Mouse (Mus musculus): Measurements from ENCODE around the gene Atp6v1g2. TPM values are rescaled to one million over a fixed set of nuclear protein-coding genes. Genes with fewer than 3 reads are reported as not detected.

The Atp6v1g2 gene
- polyA plus RNA-seq, 1 experiment from 2014 or later, result 41.6 TPM

DNA sequence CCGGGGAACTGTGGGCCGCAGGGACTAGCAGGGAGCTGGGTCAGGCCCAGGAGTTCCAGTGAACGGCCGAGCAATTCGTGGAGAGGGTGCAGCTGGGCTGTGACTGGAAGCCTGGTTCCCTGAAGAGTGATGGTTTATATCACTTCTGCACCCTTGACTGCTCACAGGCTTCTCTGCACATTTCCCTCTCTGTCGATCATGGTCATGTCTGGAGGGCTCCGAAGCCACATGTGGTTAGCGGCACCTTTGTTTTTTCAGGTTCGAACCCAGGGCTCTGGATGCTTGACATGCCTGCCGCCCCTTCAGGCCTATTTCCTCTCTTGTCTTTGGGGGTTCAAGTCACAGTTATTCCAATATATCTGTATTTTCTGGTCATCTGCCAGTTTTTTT, 28.1 kb upstream of the Atp6v1g2 start:
- Histone ChIP-seq H3K4me3 (replicated peaks) (no peak overlapping the region), H3K9me3 (no peaks in the 10 kb centered on the region), H3K27me3 (peaks cover 36% of the 10 kb centered on the region), H3K4me2 (replicated peaks) (no peak overlapping the region), H3K36me3 (no peaks in the 10 kb centered on the region), H3K9ac (replicated peaks) (peak overlapping the region; percentile 51), H3K4me1 (replicated peaks) (no peaks in the 10 kb centered on the region), H3K27ac (no peak overlapping the region)
- WGBS, result 62% methylated on average over 10 of the region's 10 CpGs
- no peak for ATAC-seq

GRCm38 (mm10) chr17:35209785-35210535, 23.5 kb upstream of the Atp6v1g2 start:
- Histone ChIP-seq H3K4me3 (replicated peaks) (no peak overlapping the region), H3K27me3 (peaks cover 5% of the 10 kb centered on the region; the same call in 1 of the 2 replicates), H3K27ac (no peak overlapping the region), H3K9me3 (no peaks in the 10 kb centered on the region), H3K4me2 (replicated peaks) (no peak overlapping the region), H3K36me3 (no peaks in the 10 kb centered on the region), H3K9ac (replicated peaks) (no peak overlapping the region), H3K4me1 (replicated peaks) (no peaks in the 10 kb centered on the region)
- ATAC-seq, result no peak
- WGBS, result 70% methylated on average over 12 of the region's 12 CpGs

GRCm38 (mm10) chr17:35210593-35210992, 22.9 kb upstream of the Atp6v1g2 start:
- no peak overlapping the region for H3K4me2 ChIP-seq (replicated peaks)
- H3K27me3 ChIP-seq, result no peaks in the 10 kb centered on the region
- no peak overlapping the region for H3K9ac ChIP-seq (replicated peaks)
- no peaks in the 10 kb centered on the region for H3K36me3 ChIP-seq
- no peak overlapping the region for H3K4me3 ChIP-seq (replicated peaks)
- H3K27ac ChIP-seq, result no peak overlapping the region
- no peaks in the 10 kb centered on the region for H3K4me1 ChIP-seq (replicated peaks)
- ATAC-seq, result no peak
- no peaks in the 10 kb centered on the region for H3K9me3 ChIP-seq
- WGBS, result 84% methylated on average over 3 of the region's 3 CpGs

- H3K36me3 ChIP-seq, result no peaks in the 10 kb centered on the region
- ATAC-seq, result no peak
- H3K4me2 ChIP-seq (replicated peaks), result no peak overlapping the region
- H3K9me3 ChIP-seq, result no peaks in the 10 kb centered on the region
- no peak overlapping the region for H3K27ac ChIP-seq
- H3K9ac ChIP-seq (replicated peaks), result no peak overlapping the region
- no peaks in the 10 kb centered on the region for H3K27me3 ChIP-seq
- no peak overlapping the region for H3K4me3 ChIP-seq (replicated peaks)
- 92% methylated on average over 5 of the region's 5 CpGs for WGBS
- no peaks in the 10 kb centered on the region for H3K4me1 ChIP-seq (replicated peaks)
Measured at GRCm38 (mm10) chr17:35213071-35213470, 20.4 kb upstream of the Atp6v1g2 start.

- no peak overlapping the region for H3K4me3 ChIP-seq (replicated peaks)
- 89% methylated on average over 18 of the region's 18 CpGs for WGBS
- H3K4me1 ChIP-seq (replicated peaks), result no peaks in the 10 kb centered on the region
- H3K9ac ChIP-seq (replicated peaks), result no peak overlapping the region
- H3K4me2 ChIP-seq (replicated peaks), result no peak overlapping the region
- H3K27ac ChIP-seq, result no peak overlapping the region
- no peaks in the 10 kb centered on the region for H3K27me3 ChIP-seq
- no peak for ATAC-seq
- no peaks in the 10 kb centered on the region for H3K9me3 ChIP-seq
- H3K36me3 ChIP-seq, result peaks cover 37% of the 10 kb centered on the region
Measured at GRCm38 (mm10) chr17:35218516-35219193, 14.8 kb upstream of the Atp6v1g2 start.

GRCm38 (mm10) chr17:35219601-35220041, 13.8 kb upstream of the Atp6v1g2 start:
- H3K27ac ChIP-seq, result no peak overlapping the region
- 93% methylated on average over 6 of the region's 6 CpGs for WGBS
- H3K9me3 ChIP-seq, result no peaks in the 10 kb centered on the region
- no peak overlapping the region for H3K9ac ChIP-seq (replicated peaks)
- no peaks in the 10 kb centered on the region for H3K4me1 ChIP-seq (replicated peaks)
- no peak overlapping the region for H3K4me3 ChIP-seq (replicated peaks)
- H3K4me2 ChIP-seq (replicated peaks), result no peak overlapping the region
- no peak for ATAC-seq
- peaks cover 37% of the 10 kb centered on the region for H3K36me3 ChIP-seq
- no peaks in the 10 kb centered on the region for H3K27me3 ChIP-seq

DNA sequence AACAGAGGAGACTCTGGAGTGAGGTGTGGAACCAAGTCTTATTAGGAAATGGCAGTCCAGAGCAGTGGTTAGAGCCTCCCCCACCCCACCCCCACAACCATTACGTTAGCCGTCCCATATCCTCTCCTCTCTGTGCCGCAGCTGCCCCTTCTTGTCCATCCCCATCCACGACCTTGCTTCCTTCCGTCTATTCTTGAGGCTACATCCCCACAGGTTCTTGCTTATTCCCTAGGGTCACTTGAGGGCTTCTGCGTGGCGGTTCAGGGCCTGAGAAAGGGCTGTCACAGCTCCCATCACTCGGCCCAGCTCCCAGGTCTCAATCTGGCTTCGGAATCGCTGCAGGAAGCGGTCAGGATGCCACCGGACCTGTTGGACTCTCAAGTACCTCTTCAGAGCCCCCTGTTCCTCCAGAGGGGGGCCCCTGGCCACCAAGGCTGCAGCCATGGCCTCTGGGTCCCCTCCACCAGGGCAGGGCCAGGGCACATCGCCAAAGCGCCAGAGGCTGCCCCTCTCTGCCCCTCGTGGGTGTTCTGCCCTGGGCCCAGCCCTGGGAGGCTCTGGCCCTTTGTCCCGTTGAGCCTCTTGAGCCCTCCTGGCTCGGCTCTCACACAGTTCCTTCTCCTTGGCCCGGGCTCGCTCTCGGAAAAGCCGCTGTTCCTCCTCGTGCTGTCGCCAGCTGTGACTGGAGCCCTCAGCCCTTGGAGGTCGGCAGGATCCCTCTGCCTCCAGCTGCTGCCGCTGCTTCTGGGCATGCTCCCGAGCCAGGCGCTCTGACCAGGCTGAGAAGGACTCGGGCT, 13.1 kb upstream of the Atp6v1g2 start, which contains the start of gene Gm16181:
Gm16181 (plus strand) TSS at position 679 of the 797 bp plus-strand sequence.
- no peaks in the 10 kb centered on the region for H3K9me3 ChIP-seq

DNA sequence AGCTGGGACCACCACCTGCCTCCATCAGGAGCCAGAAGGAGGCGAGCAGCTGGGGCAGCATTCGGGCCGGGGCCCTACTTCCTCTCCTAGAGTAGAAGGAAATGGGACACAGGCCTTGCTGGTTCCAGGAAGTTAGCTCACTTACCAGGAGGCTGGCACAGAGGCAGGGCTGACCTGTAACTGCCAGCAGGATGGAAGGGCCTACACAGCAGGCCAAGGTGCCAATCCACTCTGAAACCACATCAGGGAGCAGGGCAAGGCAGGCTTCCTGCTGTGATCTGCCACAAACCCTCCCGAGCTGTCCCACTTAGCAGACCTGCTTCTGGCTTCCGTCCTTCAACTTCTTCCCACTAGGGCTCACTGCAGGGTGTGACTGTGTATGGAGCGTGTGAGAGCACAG, 11.2 kb upstream of the Atp6v1g2 start:
- no peak overlapping the region for H3K9ac ChIP-seq (replicated peaks)
- H3K4me1 ChIP-seq (replicated peaks), result no peaks in the 10 kb centered on the region
- H3K27me3 ChIP-seq, result no peaks in the 10 kb centered on the region
- peaks cover 51% of the 10 kb centered on the region for H3K36me3 ChIP-seq
- H3K4me3 ChIP-seq (replicated peaks), result no peak overlapping the region
- no peak overlapping the region for H3K4me2 ChIP-seq (replicated peaks)
- WGBS, result 80% methylated on average over 6 of the region's 6 CpGs
- H3K9me3 ChIP-seq, result no peaks in the 10 kb centered on the region
- no peak for ATAC-seq
- no peak overlapping the region for H3K27ac ChIP-seq

More for the DNA sequence above, 13.1 kb upstream of the Atp6v1g2 start, which contains the start of gene Gm16181:
- no peak within 1 kb of the TSS for H3K4me2 ChIP-seq (replicated peaks)
- H3K27me3 ChIP-seq, result no peaks in the 10 kb centered on the region
- 84% methylated on average over 28 of the region's 28 CpGs for WGBS
- no peaks in the 10 kb centered on the region for H3K4me1 ChIP-seq (replicated peaks)
- H3K9ac ChIP-seq (replicated peaks), result 0 out of 2 replicates have a peak within 1 kb of the TSS, but pooled peaks have one; percentile 14
- H3K27ac ChIP-seq, result no peak within 1 kb of the TSS
- no peak within 1 kb of the TSS for H3K4me3 ChIP-seq (replicated peaks)
- H3K36me3 ChIP-seq, result peaks cover 44% of the 10 kb centered on the region
- ATAC-seq, result peak; percentile 30; the same call in 1 of the 2 replicates

GRCm38 (mm10) chr17:35224641-35225040, 8.8 kb upstream of the Atp6v1g2 start:
- H3K4me3 ChIP-seq (replicated peaks), result no peak overlapping the region
- H3K9ac ChIP-seq (replicated peaks), result no peak overlapping the region
- no peaks in the 10 kb centered on the region for H3K4me1 ChIP-seq (replicated peaks)
- no peak overlapping the region for H3K4me2 ChIP-seq (replicated peaks)
- no peaks in the 10 kb centered on the region for H3K27me3 ChIP-seq
- ATAC-seq, result no peak
- no peak overlapping the region for H3K27ac ChIP-seq
- peaks cover 64% of the 10 kb centered on the region for H3K36me3 ChIP-seq
- H3K9me3 ChIP-seq, result no peaks in the 10 kb centered on the region
- WGBS, result 93% methylated on average over 4 of the region's 4 CpGs

DNA sequence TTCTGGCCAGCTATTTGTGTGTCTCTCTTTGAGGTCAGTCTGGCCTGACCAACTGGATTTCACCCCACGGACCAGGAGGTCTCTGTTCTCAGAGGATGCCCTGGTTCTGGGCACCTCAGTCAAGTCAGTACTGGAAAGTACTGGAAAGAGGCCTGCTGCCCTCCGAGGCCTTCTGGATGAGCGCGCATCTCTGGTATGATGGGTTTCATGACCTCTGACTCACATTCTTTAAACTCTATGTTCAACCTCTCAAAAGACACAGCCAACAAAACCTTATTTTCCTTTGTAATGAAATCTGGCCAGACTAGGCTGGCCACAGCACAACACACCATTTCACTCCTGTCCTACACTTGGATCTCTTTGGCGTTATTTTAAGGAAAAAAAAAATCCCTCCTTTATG, 8.0 kb upstream of the Atp6v1g2 start:
- no peak for ATAC-seq
- no peaks in the 10 kb centered on the region for H3K27me3 ChIP-seq
- no peak overlapping the region for H3K4me2 ChIP-seq (replicated peaks)
- no peak overlapping the region for H3K9ac ChIP-seq (replicated peaks)
- no peaks in the 10 kb centered on the region for H3K9me3 ChIP-seq
- no peaks in the 10 kb centered on the region for H3K4me1 ChIP-seq (replicated peaks)
- no peak overlapping the region for H3K27ac ChIP-seq
- H3K4me3 ChIP-seq (replicated peaks), result no peak overlapping the region
- peaks cover 63% of the 10 kb centered on the region for H3K36me3 ChIP-seq
- WGBS, result 97% methylated on average over 5 of the region's 5 CpGs

DNA sequence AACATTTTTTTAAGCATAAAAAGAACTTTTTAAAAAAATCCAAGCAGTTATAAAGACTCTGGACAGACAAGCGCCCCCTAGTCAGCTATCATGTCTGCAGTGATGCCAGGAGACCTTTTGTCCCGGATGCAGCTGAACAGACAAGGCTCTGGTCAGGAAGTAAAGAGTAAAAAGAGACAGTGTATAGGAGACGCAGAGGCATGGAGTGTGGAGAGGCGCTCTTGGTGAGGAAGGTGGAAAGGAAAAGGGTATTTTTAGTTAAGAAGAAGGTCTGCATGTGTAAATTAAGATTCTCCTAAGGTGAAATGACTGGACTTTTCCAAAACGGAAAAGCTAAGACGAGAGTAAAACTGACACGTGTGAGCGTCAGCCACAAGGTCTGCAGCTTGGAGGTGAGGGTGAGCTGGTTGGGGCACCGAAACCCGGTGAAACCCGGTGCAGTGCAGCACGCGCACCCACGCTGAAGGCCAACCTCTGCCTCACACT, 6.9 kb upstream of the Atp6v1g2 start:
- no peak overlapping the region for H3K27ac ChIP-seq
- no peak for ATAC-seq
- 89% methylated on average over 14 of the region's 14 CpGs for WGBS
- peaks cover under 1% of the 10 kb centered on the region; the same call in 1 of the 2 replicates for H3K4me1 ChIP-seq (replicated peaks)
- H3K9me3 ChIP-seq, result no peaks in the 10 kb centered on the region
- H3K4me2 ChIP-seq (replicated peaks), result no peak overlapping the region
- no peak overlapping the region for H3K4me3 ChIP-seq (replicated peaks)
- H3K9ac ChIP-seq (replicated peaks), result no peak overlapping the region
- H3K36me3 ChIP-seq, result peaks cover 62% of the 10 kb centered on the region
- no peaks in the 10 kb centered on the region for H3K27me3 ChIP-seq
